Mouse (Mus musculus) forebrain, embryonic 15.5 days (tissue): ENCODE results near the gene Echdc1. TPM values are rescaled to one million over a fixed set of nuclear protein-coding genes. Genes with fewer than 3 reads are reported as not detected.

Experiments used
- ATAC-seq: fragments of 200-750 bp; cut with Nextera tagmentation; replicated peaks from 2 replicates; pipeline ENCODE4 v1.8.0; 2017; ENCODE audit warnings: mild to moderate bottlenecking, moderate TSS enrichment, moderate library complexity
- H3K27ac ChIP-seq: fragments of 300-500 bp; sonication (generic); replicated peaks from 2 replicates; pipeline ENCODE4 v1.5.1; 2015; ENCODE audit warnings: mild to moderate bottlenecking, inconsistent platforms
- H3K27me3 ChIP-seq: fragments of 300-500 bp; sonication (generic); 2 replicates; pipeline ENCODE4 v1.6.1; 2015; ENCODE audit warnings: inconsistent platforms
- H3K36me3 ChIP-seq: fragments of 300-500 bp; sonication (generic); 2 replicates; pipeline ENCODE4 v1.6.1; 2015; ENCODE audit warnings: mild to moderate bottlenecking, inconsistent platforms
- H3K4me1 ChIP-seq: fragments of 300-500 bp; sonication (generic); 2 replicates; pipeline ENCODE4 v1.6.1; 2015; ENCODE audit warnings: inconsistent platforms
- H3K4me2 ChIP-seq: fragments of 300-500 bp; sonication (generic); replicated peaks from 2 replicates; pipeline ENCODE4 v1.6.1; 2015; ENCODE audit warnings: mild to moderate bottlenecking, inconsistent platforms
- H3K4me3 ChIP-seq: fragments of 300-500 bp; sonication (generic); 2 replicates; pipeline ENCODE4 v1.5.1; 2015; ENCODE audit warnings: mild to moderate bottlenecking, inconsistent platforms
- H3K9ac ChIP-seq: fragments of 300-500 bp; sonication (generic); replicated peaks from 2 replicates; pipeline ENCODE4 v1.6.1; 2015; ENCODE audit warnings: mild to moderate bottlenecking, inconsistent platforms
- H3K9me3 ChIP-seq: fragments of 300-500 bp; sonication (generic); 2 replicates; pipeline ENCODE4 v1.6.1; 2016; ENCODE audit warnings: inconsistent platforms
- WGBS: fragments of 180-500 bp; shearing (Covaris S2); methylation state at CpG from one replicate; pipeline ENCODE4 v1.1.7; 2015; ENCODE audit warnings: mixed read lengths; 5-methylcytosine and 5-hydroxymethylcytosine counted together
- polyA plus RNA-seq: library from polyadenylated mRNA; unstranded; fragments of >200 nt; fragmentation: Nextera tagmentation; extraction: Ambion mirVana; gene quantifications from 2 replicates; pipeline ENCODE4 v1.2.1, GENCODE M21; 2015

Gene Echdc1
- 20.8 and 23.2 TPM in 2 replicates for polyA plus RNA-seq

- peak within 1 kb of the TSS; percentile 86 for H3K27ac ChIP-seq
- peaks cover 19% of the 10 kb centered on the region for H3K4me1 ChIP-seq
- H3K4me2 ChIP-seq: peak within 1 kb of the TSS; percentile 49
- no peaks in the 10 kb centered on the region for H3K27me3 ChIP-seq
- peak within 1 kb of the TSS; percentile 71 for H3K9ac ChIP-seq
- 0% methylated on average over 41 of the region's 49 CpGs for WGBS
- H3K4me3 ChIP-seq: peak within 1 kb of the TSS; percentile 77
- no peaks in the 10 kb centered on the region for H3K9me3 ChIP-seq
- ATAC-seq: peak; percentile 99
- no peaks in the 10 kb centered on the region for H3K36me3 ChIP-seq
Observed at GRCm38 (mm10) chr10:29313064-29313638, at the start of gene Echdc1. Gene Echdc1 (plus strand): TSS chr10:29313166.

GRCm38 (mm10) chr10:29281736-29282135 lies 31.2 kb upstream of the Echdc1 start:
- no peak overlapping the region for H3K27ac ChIP-seq
- no peaks in the 10 kb centered on the region for H3K27me3 ChIP-seq
- H3K9ac ChIP-seq: no peak overlapping the region
- no peaks in the 10 kb centered on the region for H3K4me1 ChIP-seq
- ATAC-seq: no peak
- H3K4me2 ChIP-seq: no peak overlapping the region
- WGBS: 84% methylated on average over 1 of the region's 1 CpGs
- H3K36me3 ChIP-seq: no peaks in the 10 kb centered on the region
- no peak overlapping the region for H3K4me3 ChIP-seq
- no peaks in the 10 kb centered on the region for H3K9me3 ChIP-seq

- 98% methylated on average over 1 of the region's 1 CpGs for WGBS
- ATAC-seq: no peak
- Histone ChIP-seq H3K4me3 (no peak overlapping the region), H3K9ac (no peak overlapping the region), H3K36me3 (no peaks in the 10 kb centered on the region), H3K4me2 (no peak overlapping the region), H3K27ac (no peak overlapping the region), H3K4me1 (no peaks in the 10 kb centered on the region), H3K9me3 (no peaks in the 10 kb centered on the region), H3K27me3 (no peaks in the 10 kb centered on the region)
Observed at GRCm38 (mm10) chr10:29285757-29286156, 27.2 kb upstream of the Echdc1 start.

GRCm38 (mm10) chr10:29302230-29302629 lies 10.7 kb upstream of the Echdc1 start:
- ATAC-seq: no peak
- no peak overlapping the region for H3K27ac ChIP-seq
- 96% methylated on average over 4 of the region's 4 CpGs for WGBS

GRCm38 (mm10) chr10:29311480-29312219 lies 1.3 kb upstream of the Echdc1 start:
- no peak for ATAC-seq
- no peak overlapping the region for H3K4me3 ChIP-seq

More at GRCm38 (mm10) chr10:29302230-29302629, 10.7 kb upstream of the Echdc1 start:
- Histone ChIP-seq H3K27me3 (no peaks in the 10 kb centered on the region), H3K4me2 (no peak overlapping the region), H3K36me3 (no peaks in the 10 kb centered on the region), H3K9ac (no peak overlapping the region), H3K4me3 (no peak overlapping the region), H3K9me3 (no peaks in the 10 kb centered on the region), H3K4me1 (no peaks in the 10 kb centered on the region)

GRCm38 (mm10) chr10:29313905-29314304 lies 939 bp downstream of the Echdc1 start:
- 22% methylated on average over 5 of the region's 5 CpGs for WGBS
- H3K9ac ChIP-seq: no peak overlapping the region

More at GRCm38 (mm10) chr10:29311480-29312219, 1.3 kb upstream of the Echdc1 start:
- Histone ChIP-seq H3K9ac (no peak overlapping the region), H3K4me1 (peaks cover 19% of the 10 kb centered on the region), H3K27me3 (no peaks in the 10 kb centered on the region), H3K36me3 (no peaks in the 10 kb centered on the region), H3K4me2 (no peak overlapping the region; the same call in 1 of the 2 replicates), H3K27ac (no peak overlapping the region), H3K9me3 (no peaks in the 10 kb centered on the region)
- whole genome bisulfite sequencing: 69% methylated on average over 4 of the region's 4 CpGs

GRCm38 (mm10) chr10:29324817-29325216 lies 11.9 kb downstream of the Echdc1 start:
- ATAC-seq: no peak
- H3K4me1 ChIP-seq: no peaks in the 10 kb centered on the region
- 89% methylated on average over 2 of the region's 2 CpGs for WGBS
- H3K27me3 ChIP-seq: no peaks in the 10 kb centered on the region
- H3K36me3 ChIP-seq: no peaks in the 10 kb centered on the region
- H3K9ac ChIP-seq: no peak overlapping the region
- H3K27ac ChIP-seq: no peak overlapping the region
- H3K9me3 ChIP-seq: no peaks in the 10 kb centered on the region
- H3K4me3 ChIP-seq: no peak overlapping the region
- H3K4me2 ChIP-seq: no peak overlapping the region

More at GRCm38 (mm10) chr10:29313905-29314304, 939 bp downstream of the Echdc1 start:
- Histone ChIP-seq H3K4me3 (peak overlapping the region; percentile 77), H3K4me2 (peak overlapping the region; percentile 49), H3K36me3 (no peaks in the 10 kb centered on the region), H3K27me3 (no peaks in the 10 kb centered on the region), H3K4me1 (peaks cover 19% of the 10 kb centered on the region), H3K9me3 (no peaks in the 10 kb centered on the region), H3K27ac (no peak overlapping the region)
- no peak for ATAC-seq

GRCm38 (mm10) chr10:29333836-29334235 lies 20.9 kb downstream of the Echdc1 start:
- 80% methylated on average over 4 of the region's 4 CpGs for WGBS
- Histone ChIP-seq H3K4me2 (no peak overlapping the region), H3K9ac (no peak overlapping the region), H3K27ac (no peak overlapping the region), H3K27me3 (no peaks in the 10 kb centered on the region), H3K9me3 (no peaks in the 10 kb centered on the region), H3K4me3 (no peak overlapping the region), H3K4me1 (no peaks in the 10 kb centered on the region), H3K36me3 (no peaks in the 10 kb centered on the region)
- no peak for ATAC-seq

GRCm38 (mm10) chr10:29338355-29339056 lies 25.5 kb downstream of the Echdc1 start:
- Histone ChIP-seq H3K9me3 (no peaks in the 10 kb centered on the region), H3K4me3 (no peak overlapping the region), H3K27ac (no peak overlapping the region), H3K4me2 (no peak overlapping the region), H3K9ac (no peak overlapping the region), H3K36me3 (peaks cover 8% of the 10 kb centered on the region; the same call in 1 of the 2 replicates), H3K27me3 (no peaks in the 10 kb centered on the region), H3K4me1 (no peaks in the 10 kb centered on the region)
- 53% methylated on average over 4 of the region's 4 CpGs for WGBS
- ATAC-seq: peak; percentile 61

GRCm38 (mm10) chr10:29344232-29344631 lies 31.3 kb downstream of the Echdc1 start:
- Histone ChIP-seq H3K27me3 (no peaks in the 10 kb centered on the region), H3K4me2 (no peak overlapping the region), H3K27ac (no peak overlapping the region), H3K9ac (no peak overlapping the region), H3K9me3 (no peaks in the 10 kb centered on the region), H3K4me1 (no peaks in the 10 kb centered on the region), H3K36me3 (peaks cover 33% of the 10 kb centered on the region), H3K4me3 (no peak overlapping the region)
- 91% methylated on average over 4 of the region's 4 CpGs for WGBS
- no peak for ATAC-seq

- Histone ChIP-seq H3K9ac (no peak overlapping the region), H3K4me2 (no peak overlapping the region), H3K4me3 (no peak overlapping the region), H3K36me3 (peaks cover 26% of the 10 kb centered on the region), H3K27me3 (no peaks in the 10 kb centered on the region), H3K27ac (no peak overlapping the region), H3K9me3 (no peaks in the 10 kb centered on the region), H3K4me1 (no peaks in the 10 kb centered on the region)
- WGBS: 95% methylated on average over 7 of the region's 7 CpGs
- no peak for ATAC-seq
Observed at GRCm38 (mm10) chr10:29346638-29347037, 33.7 kb downstream of the Echdc1 start.

GRCm38 (mm10) chr10:29351420-29351819 lies 38.5 kb downstream of the Echdc1 start:
- H3K4me2 ChIP-seq: no peak overlapping the region
- peaks cover 22% of the 10 kb centered on the region for H3K36me3 ChIP-seq
- WGBS: 88% methylated on average over 2 of the region's 2 CpGs
- H3K4me1 ChIP-seq: peaks cover 13% of the 10 kb centered on the region
- H3K9ac ChIP-seq: no peak overlapping the region
- no peak overlapping the region for H3K27ac ChIP-seq
- ATAC-seq: no peak
- no peak overlapping the region for H3K4me3 ChIP-seq
- H3K9me3 ChIP-seq: no peaks in the 10 kb centered on the region
- no peaks in the 10 kb centered on the region for H3K27me3 ChIP-seq
